Mouse (Mus musculus) R1 (cell line): ENCODE data around the gene Ten1.

Source experiments
- DNase-seq: peaks from one replicate; pipeline ENCODE4 v3.0.0-alpha.2; 2018; ENCODE audit warnings: low read depth, low spot score

Gene Ten1

GRCm38 (mm10) chr11:116198639-116199531 is at the start of gene Ten1, which contains the start of gene Acox1:
Gene Ten1 (plus strand): TSS chr11:116198855.
Gene Acox1 (minus strand): TSS chr11:116199045.
- DNase-seq = peak; percentile 96

- DNase-seq = no peak
Observed at GRCm38 (mm10) chr11:116149341-116149740, 49.3 kb upstream of the Ten1 start.

GRCm38 (mm10) chr11:116150960-116151359 is 47.7 kb upstream of the Ten1 start:
- no peak for DNase-seq

- DNase-seq = peak; percentile 32
Observed at GRCm38 (mm10) chr11:116161312-116161711, 37.3 kb upstream of the Ten1 start.

- no peak for DNase-seq
Observed at GRCm38 (mm10) chr11:116162146-116162545, 36.5 kb upstream of the Ten1 start.

DNA sequence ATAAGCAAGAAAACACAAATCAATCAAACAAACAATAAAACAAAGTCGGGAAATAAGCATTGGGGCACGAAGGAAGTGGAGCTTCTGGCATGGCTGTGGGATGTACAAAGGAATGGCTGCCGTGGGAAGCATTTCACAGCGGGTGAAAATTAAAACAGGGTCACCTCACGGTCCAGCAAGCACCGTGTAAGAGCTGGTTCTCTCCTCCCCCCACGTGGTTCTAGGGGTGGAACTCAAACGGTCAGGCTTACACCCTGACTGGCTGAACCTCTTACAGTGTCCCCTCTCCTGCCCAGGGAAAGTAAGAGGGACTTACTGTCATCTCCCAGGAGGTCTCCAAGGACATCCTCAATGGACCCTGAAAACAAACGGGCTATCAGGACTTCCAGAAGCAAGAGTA is 35.7 kb upstream of the Ten1 start:
- peak; percentile 39 for DNase-seq

GRCm38 (mm10) chr11:116167232-116167631 is 31.4 kb upstream of the Ten1 start:
- DNase-seq = no peak

GRCm38 (mm10) chr11:116167884-116168439 is 30.7 kb upstream of the Ten1 start, which contains the start of gene Fbf1:
Gene Fbf1 (minus strand): TSS chr11:116168166.
- peak; percentile 98 for DNase-seq

DNA sequence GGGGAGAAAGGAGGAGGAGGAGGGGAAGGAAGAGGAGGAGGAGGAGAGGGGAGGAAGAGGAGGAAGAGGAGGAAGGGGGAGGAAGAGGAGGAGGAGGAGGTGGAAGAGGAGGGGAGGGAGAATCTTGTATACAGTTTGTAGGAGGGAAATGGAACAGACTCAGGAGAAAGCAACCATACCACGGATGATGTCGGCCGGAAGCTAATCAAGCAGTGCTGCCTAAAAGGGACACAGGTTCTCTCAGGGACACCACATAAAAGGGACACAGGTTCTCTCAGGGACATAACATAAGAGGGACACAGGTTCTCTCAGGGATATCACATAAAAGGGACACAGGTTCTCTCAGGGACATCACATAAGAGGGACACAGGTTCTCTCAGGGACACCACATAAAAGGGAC is 29.4 kb upstream of the Ten1 start:
- DNase-seq = no peak

DNA sequence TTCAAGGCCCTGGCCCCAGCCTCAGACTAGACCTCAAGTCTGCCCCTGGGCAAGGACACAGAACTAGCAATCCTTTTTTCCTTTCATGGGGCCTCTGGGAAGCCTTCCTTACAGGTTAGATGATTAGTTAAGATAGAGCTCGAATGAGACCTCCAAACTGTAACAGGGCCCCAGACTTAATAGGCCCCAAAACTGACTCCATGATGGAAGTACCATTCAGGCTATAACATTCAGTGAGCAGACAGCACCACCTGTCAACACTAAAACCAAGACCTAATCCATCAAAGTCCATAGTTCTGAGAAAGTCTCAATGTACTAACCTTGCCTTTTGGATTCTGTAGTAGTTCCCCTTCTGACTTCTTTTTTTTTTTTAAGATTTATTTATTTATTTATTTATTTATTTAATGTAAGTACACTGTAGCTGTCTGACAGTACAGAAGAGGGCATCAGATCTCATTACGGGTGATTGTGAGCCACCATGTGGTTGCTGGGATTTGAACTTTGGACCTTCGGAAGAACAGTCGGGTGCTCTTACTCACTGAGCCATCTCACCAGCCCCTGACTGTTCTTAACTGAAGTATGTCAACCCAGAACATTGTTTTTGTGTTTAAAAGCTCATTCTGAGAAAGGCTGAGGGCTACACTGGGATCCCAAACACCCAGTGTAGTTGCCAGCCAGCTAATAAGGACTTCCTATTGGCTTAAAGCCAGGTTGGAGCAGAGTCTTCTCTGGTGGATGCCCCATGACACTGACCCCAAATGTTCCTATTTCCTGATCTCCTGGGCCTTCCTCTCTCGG is 28.5 kb upstream of the Ten1 start:
- no peak for DNase-seq

DNA sequence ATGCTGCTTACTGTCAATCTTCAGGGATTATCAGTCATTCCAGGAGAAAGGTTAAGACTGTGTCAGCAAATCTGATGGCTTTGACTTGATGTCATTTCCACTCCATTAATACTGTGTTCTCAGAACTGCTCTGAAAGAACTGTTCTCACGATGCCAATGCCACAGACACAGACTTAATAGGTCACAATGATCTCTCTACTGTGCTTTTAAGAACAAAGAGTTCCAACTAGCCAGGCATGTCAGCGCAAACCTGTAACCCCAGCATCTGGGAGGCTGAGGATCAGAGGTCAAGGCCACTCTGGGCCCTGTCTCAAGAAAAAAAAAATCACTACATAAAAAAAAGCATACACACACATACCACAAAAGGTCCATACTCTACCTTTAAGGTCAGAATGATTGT is 26.7 kb upstream of the Ten1 start:
- DNase-seq = no peak

DNA sequence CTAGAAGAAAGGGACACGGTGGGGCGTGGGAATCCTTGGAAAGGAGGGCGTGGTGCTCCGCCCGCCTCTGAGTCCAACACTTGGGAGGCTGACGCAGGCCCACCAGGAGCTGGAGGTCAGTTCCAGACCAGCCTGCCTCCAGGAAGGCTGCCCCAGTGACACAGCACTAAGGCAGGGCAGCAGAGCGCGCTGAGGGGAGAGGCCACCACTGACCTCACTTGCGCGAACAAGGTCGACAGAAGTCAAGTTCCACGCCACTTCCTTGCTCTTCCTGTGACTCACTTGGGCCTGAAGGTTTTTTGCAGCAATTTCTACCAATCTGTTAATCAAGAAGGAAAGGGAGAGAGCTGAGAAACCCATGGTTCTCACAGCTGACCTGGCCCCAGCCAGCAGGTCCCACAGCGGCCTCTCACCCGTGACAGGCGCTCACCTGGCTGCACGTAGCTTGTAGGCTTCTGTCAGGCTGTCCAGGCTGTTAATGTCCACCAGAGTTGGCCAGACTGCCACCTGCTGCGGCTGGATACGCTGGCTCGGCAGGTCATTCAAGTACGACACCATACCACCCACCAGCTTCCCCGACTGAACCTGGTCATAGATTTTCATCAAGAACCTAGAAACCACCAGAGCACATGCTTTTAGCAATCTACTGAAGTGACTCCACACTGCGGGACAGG is 23.7 kb upstream of the Ten1 start:
- no peak for DNase-seq

- no peak for DNase-seq
Observed at GRCm38 (mm10) chr11:116176010-116176409, 22.6 kb upstream of the Ten1 start.

- DNase-seq = no peak
Observed at GRCm38 (mm10) chr11:116178411-116179121, 20.1 kb upstream of the Ten1 start.

GRCm38 (mm10) chr11:116185836-116186235 is 12.8 kb upstream of the Ten1 start:
- no peak for DNase-seq

GRCm38 (mm10) chr11:116186360-116186759 is 12.3 kb upstream of the Ten1 start:
- no peak for DNase-seq

GRCm38 (mm10) chr11:116187226-116187930 is 11.3 kb upstream of the Ten1 start:
- DNase-seq = peak; percentile 84

DNA sequence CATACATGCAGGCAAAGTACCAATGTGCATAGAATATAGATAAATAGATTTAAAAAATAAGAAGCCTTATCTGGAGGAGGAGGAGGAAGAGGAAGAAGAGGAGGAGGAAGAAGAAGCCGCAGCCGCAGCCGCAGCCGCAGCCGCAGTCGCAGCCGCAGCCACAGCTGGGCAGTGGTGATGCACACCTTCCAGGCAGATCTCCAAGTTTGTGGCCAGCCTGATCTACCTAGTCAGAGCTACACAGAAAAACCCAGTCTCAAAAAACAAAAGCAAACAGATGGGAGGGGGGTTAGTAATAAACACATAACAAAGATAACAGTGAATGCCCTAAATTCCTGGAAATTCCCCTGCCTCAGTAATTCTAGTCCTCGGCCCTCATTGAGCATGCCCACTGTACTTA is 4.0 kb upstream of the Ten1 start:
- no peak for DNase-seq

DNA sequence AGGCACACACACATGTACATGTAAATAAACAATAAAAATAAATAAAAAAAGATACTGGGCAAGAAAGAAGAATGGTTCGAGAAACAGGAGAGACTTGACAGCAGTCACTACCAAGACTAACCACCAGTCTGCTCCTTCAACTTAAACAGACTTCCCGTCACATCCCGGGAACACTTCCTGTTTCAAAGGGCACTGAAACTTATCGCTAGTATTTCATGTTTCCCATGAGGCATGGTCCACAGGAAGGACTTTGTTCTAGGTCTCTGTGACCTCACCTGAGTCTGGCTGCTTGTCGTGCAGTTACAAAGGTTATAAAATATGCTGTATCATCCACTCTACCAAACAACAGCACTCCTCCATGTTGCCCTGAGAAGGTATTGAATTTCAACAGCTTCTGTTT is 3.4 kb upstream of the Ten1 start:
- peak; percentile 43 for DNase-seq

GRCm38 (mm10) chr11:116196336-116196735 is 2.3 kb upstream of the Ten1 start:
- no peak for DNase-seq
